ENCODE assay signal across 12 mouse cellular contexts in the genomic region with DNA sequence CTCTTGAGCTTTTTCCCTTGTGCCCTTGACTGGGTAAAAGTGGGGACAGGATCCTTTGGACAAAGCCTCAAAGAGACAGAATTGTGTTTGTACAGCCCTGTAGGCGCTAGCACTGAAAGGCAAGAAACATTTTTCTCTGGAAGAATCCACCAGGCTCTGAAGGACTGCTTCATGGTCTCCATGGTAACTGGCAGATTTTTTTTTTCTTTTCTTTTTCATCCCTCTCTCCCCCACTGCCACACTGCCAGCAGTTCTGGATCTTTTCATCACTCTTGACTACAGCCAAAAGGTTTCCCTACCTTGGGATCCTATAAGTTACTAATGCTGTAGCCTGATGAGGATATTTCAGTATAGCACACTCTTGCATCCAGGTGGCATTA. TPM values are rescaled to one million over a fixed set of nuclear protein-coding genes. Genes with fewer than 3 reads are reported as not detected.
DNase-seq lines count a peak whose midpoint lies in the region; ATAC-seq lines count a peak whose summit lies in the region.
"Had no signal": no experiment of that assay in that cellular context is flagged by ENCODE, and none has a peak within 500 bp of the region (broad histone marks: within the 10 kb centered on the region; RNA-seq: fewer than 3 reads in every experiment).

No protein-coding gene starts in this region.

- peaks cover 30% of the 10 kb centered on the region for H3K4me1 ChIP-seq in heart, embryonic 10.5 days
- H3K4me1 ChIP-seq in heart, embryonic 11.5 days (ENCODE audit: control insufficient read depth, insufficient read depth, low read length) = peaks cover 13% of the 10 kb centered on the region
- peaks cover 13% of the 10 kb centered on the region for H3K4me1 ChIP-seq in limb, embryonic 10.5 days
- peaks cover 13% of the 10 kb centered on the region for H3K4me1 ChIP-seq in stomach, embryonic 16.5 days (ENCODE audit: control insufficient read depth, insufficient read depth, low read length)

- no peak overlapping the region for H3K9ac ChIP-seq in heart, embryonic 11.5 days (ENCODE audit: low read depth, low read length)
- peak overlapping the region; percentile 22; the same call in 1 of the 2 replicates for H3K9ac ChIP-seq in stomach, embryonic 16.5 days (ENCODE audit: low read length)

- H3K27ac ChIP-seq in heart, embryonic 10.5 days = peak overlapping the region; percentile 53; the same call in 1 of the 2 replicates
- no peak overlapping the region for H3K27ac ChIP-seq in heart, embryonic 11.5 days (ENCODE audit: low read depth, low read length)
- H3K27ac ChIP-seq in limb, embryonic 10.5 days = peak overlapping the region; percentile 50; the same call in 1 of the 2 replicates
- H3K27ac ChIP-seq in stomach, embryonic 16.5 days (ENCODE audit: low read length) = peak overlapping the region; percentile 75

- no peak overlapping the region for H3K4me2 ChIP-seq in heart, embryonic 11.5 days
- H3K4me2 ChIP-seq in stomach, embryonic 16.5 days (ENCODE audit: low read depth, low read length) = no peak overlapping the region

- no peak for ATAC-seq in heart, embryonic 11.5 days (replicated peaks; ENCODE audit: insufficient number of reproducible peaks, low FRiP score, low TSS enrichment)
- ATAC-seq in stomach, embryonic 16.5 days (ENCODE audit: insufficient read depth, low FRiP score) = no peak
- ATAC-seq: activated CD4-positive, CD25-positive, alpha-beta regulatory T cell, adult 4 months had no signal

- H3K36me3 ChIP-seq in heart, embryonic 10.5 days = no peaks in the 10 kb centered on the region
- no peaks in the 10 kb centered on the region for H3K36me3 ChIP-seq in heart, embryonic 11.5 days (ENCODE audit: control insufficient read depth, insufficient read depth, low read length)
- no peaks in the 10 kb centered on the region for H3K36me3 ChIP-seq in limb, embryonic 10.5 days
- no peaks in the 10 kb centered on the region for H3K36me3 ChIP-seq in stomach, embryonic 16.5 days (ENCODE audit: control insufficient read depth, insufficient read depth, low read length)

- 61% methylated on average over 1 of the region's 1 CpGs for WGBS in heart, embryonic 10.5 days
- whole genome bisulfite sequencing in heart, embryonic 11.5 days (ENCODE audit: insufficient replicate concordance) = 48% methylated on average over 1 of the region's 1 CpGs
- WGBS in limb, embryonic 10.5 days = 82% methylated on average over 1 of the region's 1 CpGs
- WGBS in stomach, embryonic 16.5 days = 22% methylated on average over 1 of the region's 1 CpGs

- no peak overlapping the region for H3K4me3 ChIP-seq in heart, embryonic 10.5 days
- H3K4me3 ChIP-seq in heart, embryonic 11.5 days (ENCODE audit: low read depth, low read length) = no peak overlapping the region
- no peak overlapping the region for H3K4me3 ChIP-seq in limb, embryonic 10.5 days
- no peak overlapping the region for H3K4me3 ChIP-seq in stomach, embryonic 16.5 days (replicated peaks; ENCODE audit: low read length)
- H3K4me3 ChIP-seq: erythroblast, embryonic 14.5 days had no signal

- no peaks in the 10 kb centered on the region for H3K9me3 ChIP-seq in heart, embryonic 10.5 days
- no peaks in the 10 kb centered on the region for H3K9me3 ChIP-seq in heart, embryonic 11.5 days (replicated peaks; ENCODE audit: control insufficient read depth, low read length)
- H3K9me3 ChIP-seq in limb, embryonic 10.5 days (replicated peaks) = no peaks in the 10 kb centered on the region
- no peaks in the 10 kb centered on the region for H3K9me3 ChIP-seq in stomach, embryonic 16.5 days (replicated peaks; ENCODE audit: control insufficient read depth, low read length)

- no peaks in the 10 kb centered on the region for H3K27me3 ChIP-seq in heart, embryonic 10.5 days (ENCODE audit: insufficient read depth, poor library complexity, severe bottlenecking)
- no peaks in the 10 kb centered on the region for H3K27me3 ChIP-seq in heart, embryonic 11.5 days (ENCODE audit: control insufficient read depth, insufficient read depth, low read length)
- H3K27me3 ChIP-seq in limb, embryonic 10.5 days (ENCODE audit: low read depth, poor library complexity, severe bottlenecking) = no peaks in the 10 kb centered on the region
- H3K27me3 ChIP-seq in stomach, embryonic 16.5 days (ENCODE audit: control insufficient read depth, insufficient read depth, low read length) = no peaks in the 10 kb centered on the region

- DNase-seq in heart, embryonic 10.5 days (ENCODE audit: low spot score) = no peak
- peak; percentile 14 for DNase-seq in right cerebral cortex, postnatal 4 days
- no peak for DNase-seq in right cerebral cortex, adult 2 months (ENCODE audit: low spot score in 2 of 2)
- DNase-seq in limb, embryonic 10.5 days (ENCODE audit: low spot score) = no peak
- DNase-seq in ovary, postnatal 36 days (ENCODE audit: low spot score) = no peak
- no peak for DNase-seq in urinary bladder, postnatal 36 days (ENCODE audit: low spot score in 2 of 2)
- DNase-seq: lung, postnatal 4 days; spleen, adult 18-20 months had no signal

RNA-seq across cellular contexts. Expression of gene Ankrd55, which starts 43.4 kb away (rescaled TPM):
- 0.30 TPM in 1 of 2 replicates, not detected in the other for polyA plus RNA-seq in heart, embryonic 10.5 days (2016; fragmentation: Nextera tagmentation; extraction: Ambion mirVana)
- 0.14 and 0.63 TPM in 2 replicates for polyA plus RNA-seq in heart, embryonic 11.5 days (2014; fragmentation: Nextera tagmentation; extraction: Ambion mirVana)
- 0.23 and 0.46 TPM in 2 replicates for polyA plus RNA-seq in limb, embryonic 10.5 days (2016; fragmentation: Nextera tagmentation; extraction: Ambion mirVana)
- 0.39 and 0.46 TPM in 2 replicates for polyA plus RNA-seq in stomach, embryonic 16.5 days (2015; fragmentation: Nextera tagmentation; extraction: Ambion mirVana)
- polyA plus RNA-seq: erythroblast, embryonic 14.5 days had no signal
